Mouse (Mus musculus): ENCODE measurements at regions not wholly inside any gene's neighbourhood (a gene's known extent, or its start where the extent isn't known, plus 50 kb on each side); places are given as distances from the start of the nearest gene placed in this dataset.

GRCm38 (mm10) chr4:124190775-124191174 is 273.0 kb upstream of the 4930535I16Rik start:
- ATAC-seq (ENCODE audit: insufficient read depth, low FRiP score, low TSS enrichment) = no peak
- DNase-seq (ENCODE audit: low spot score) = no peak
- no peak overlapping the region for H3K9ac ChIP-seq (ENCODE audit: low read length)
- no peaks in the 10 kb centered on the region for H3K36me3 ChIP-seq (ENCODE audit: control insufficient read depth, insufficient read depth, low read length)
- no peak overlapping the region for H3K4me3 ChIP-seq (ENCODE audit: low read depth, low read length)
- no peaks in the 10 kb centered on the region for H3K4me1 ChIP-seq (ENCODE audit: control insufficient read depth, insufficient read depth, low read length)
- no peaks in the 10 kb centered on the region for H3K9me3 ChIP-seq (ENCODE audit: control insufficient read depth, low read length)
- no peak overlapping the region for H3K4me2 ChIP-seq (ENCODE audit: low read depth)
- WGBS = 88% methylated on average over 4 of the region's 4 CpGs
- peaks cover 1% of the 10 kb centered on the region; the same call in 1 of the 2 replicates for H3K27me3 ChIP-seq (ENCODE audit: control insufficient read depth, insufficient read depth, low read length)
- no peak overlapping the region for H3K27ac ChIP-seq (ENCODE audit: low read depth, low read length)

DNA sequence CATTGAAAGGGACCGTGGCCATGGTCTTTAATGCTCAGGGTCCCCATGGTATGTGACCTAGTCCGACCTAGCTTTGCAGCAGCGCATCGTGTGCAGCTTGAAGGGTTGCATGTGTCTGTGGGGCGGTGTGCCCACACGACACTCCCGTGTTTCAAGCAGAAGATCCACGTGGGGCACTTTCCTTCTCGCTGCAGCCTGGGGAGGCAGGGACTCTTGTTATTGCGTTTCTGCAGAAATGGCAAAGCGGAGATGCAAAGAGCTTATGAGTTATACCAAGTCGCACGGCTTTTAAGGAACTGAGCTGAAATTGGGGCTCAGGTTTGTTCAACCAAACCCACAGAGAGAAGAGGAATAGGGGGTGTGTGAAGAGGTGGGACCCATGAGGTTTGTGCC is 272.2 kb upstream of the 4930535I16Rik start:
- Histone ChIP-seq H3K4me3 (ENCODE audit: low read depth, low read length) (no peak overlapping the region), H3K27me3 (ENCODE audit: control insufficient read depth, insufficient read depth, low read length) (no peaks in the 10 kb centered on the region; the same call in 1 of the 2 replicates), H3K9ac (ENCODE audit: low read length) (no peak overlapping the region), H3K36me3 (ENCODE audit: control insufficient read depth, insufficient read depth, low read length) (no peaks in the 10 kb centered on the region), H3K4me1 (ENCODE audit: control insufficient read depth, insufficient read depth, low read length) (no peaks in the 10 kb centered on the region), H3K9me3 (ENCODE audit: control insufficient read depth, low read length) (no peaks in the 10 kb centered on the region), H3K4me2 (ENCODE audit: low read depth) (no peak overlapping the region), H3K27ac (ENCODE audit: low read depth, low read length) (no peak overlapping the region)
- DNase-seq (ENCODE audit: low spot score) = no peak
- 77% methylated on average over 13 of the region's 13 CpGs for WGBS
- no peak for ATAC-seq (ENCODE audit: insufficient read depth, low FRiP score, low TSS enrichment)

DNA sequence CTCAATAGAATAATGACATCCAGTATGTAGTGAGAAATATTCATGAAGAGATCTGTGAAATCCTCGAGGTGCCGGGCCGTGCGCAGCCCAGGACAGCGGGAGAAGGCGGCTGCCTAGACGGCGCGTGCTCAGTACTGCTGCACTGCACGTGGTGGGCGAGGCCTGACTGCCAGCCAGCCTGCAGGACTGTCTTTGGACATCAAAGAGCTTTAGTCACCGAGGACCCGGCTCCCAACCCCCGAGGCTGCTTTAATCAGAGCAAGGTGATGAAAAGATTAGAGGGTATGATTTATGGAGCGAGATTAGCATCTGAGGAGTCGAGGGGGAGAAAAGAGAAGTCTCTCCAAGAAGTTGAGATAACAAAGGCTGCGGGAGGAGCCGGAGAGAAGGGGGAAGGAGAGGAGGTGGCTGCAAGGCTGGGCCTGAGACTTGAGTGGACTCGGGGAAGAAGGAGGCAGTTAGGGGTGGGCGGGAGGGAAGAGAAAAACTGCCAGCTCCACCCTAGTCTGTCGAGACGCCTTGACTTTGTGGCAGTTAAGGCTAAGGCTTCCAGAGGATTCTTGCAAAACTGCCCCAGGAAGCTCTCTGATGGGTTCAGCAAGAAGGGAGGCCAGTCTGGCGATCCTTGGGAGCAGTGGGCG is 271.6 kb upstream of the 4930535I16Rik start:
- no peak overlapping the region for H3K4me2 ChIP-seq (ENCODE audit: low read depth)
- no peak overlapping the region for H3K27ac ChIP-seq (ENCODE audit: low read depth, low read length)
- ATAC-seq (ENCODE audit: insufficient read depth, low FRiP score, low TSS enrichment) = no peak
- H3K27me3 ChIP-seq (ENCODE audit: control insufficient read depth, insufficient read depth, low read length) = no peaks in the 10 kb centered on the region; the same call in 1 of the 2 replicates
- no peak overlapping the region for H3K4me3 ChIP-seq (ENCODE audit: low read depth, low read length)
- DNase-seq (ENCODE audit: low spot score) = no peak
- H3K36me3 ChIP-seq (ENCODE audit: control insufficient read depth, insufficient read depth, low read length) = no peaks in the 10 kb centered on the region
- 26% methylated on average over 24 of the region's 24 CpGs for WGBS
- H3K4me1 ChIP-seq (ENCODE audit: control insufficient read depth, insufficient read depth, low read length) = no peaks in the 10 kb centered on the region
- no peaks in the 10 kb centered on the region for H3K9me3 ChIP-seq (ENCODE audit: control insufficient read depth, low read length)
- no peak overlapping the region for H3K9ac ChIP-seq (ENCODE audit: low read length)

DNA sequence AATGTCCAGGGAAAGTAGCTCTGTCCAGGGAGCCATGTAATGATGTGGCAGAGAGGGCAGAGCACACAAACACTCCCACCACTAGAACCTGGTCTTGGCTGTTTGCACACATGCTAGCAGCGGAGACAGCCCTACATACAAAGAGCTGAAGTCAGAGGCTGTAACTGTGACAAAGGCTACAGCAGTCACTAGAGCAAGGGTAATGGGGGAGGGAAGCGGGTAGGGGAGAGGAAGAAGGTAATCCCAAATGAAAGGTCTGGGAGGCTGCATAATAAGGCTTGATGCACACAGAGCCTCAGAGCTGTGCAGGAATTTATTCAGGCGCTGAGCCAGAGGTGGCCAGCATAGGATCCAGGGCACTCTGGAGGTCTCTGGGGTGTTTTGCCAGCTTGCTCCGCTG is 269.3 kb upstream of the 4930535I16Rik start:
- Histone ChIP-seq H3K4me1 (ENCODE audit: control insufficient read depth, insufficient read depth, low read length) (no peaks in the 10 kb centered on the region), H3K9me3 (ENCODE audit: control insufficient read depth, low read length) (no peaks in the 10 kb centered on the region), H3K27ac (ENCODE audit: low read depth, low read length) (no peak overlapping the region), H3K36me3 (ENCODE audit: control insufficient read depth, insufficient read depth, low read length) (no peaks in the 10 kb centered on the region), H3K27me3 (ENCODE audit: control insufficient read depth, insufficient read depth, low read length) (no peaks in the 10 kb centered on the region; the same call in 1 of the 2 replicates), H3K4me2 (ENCODE audit: low read depth) (no peak overlapping the region), H3K4me3 (ENCODE audit: low read depth, low read length) (no peak overlapping the region), H3K9ac (ENCODE audit: low read length) (no peak overlapping the region)
- no peak for ATAC-seq (ENCODE audit: insufficient read depth, low FRiP score, low TSS enrichment)
- WGBS = 82% methylated on average over 4 of the region's 4 CpGs
- DNase-seq (ENCODE audit: low spot score) = no peak

DNA sequence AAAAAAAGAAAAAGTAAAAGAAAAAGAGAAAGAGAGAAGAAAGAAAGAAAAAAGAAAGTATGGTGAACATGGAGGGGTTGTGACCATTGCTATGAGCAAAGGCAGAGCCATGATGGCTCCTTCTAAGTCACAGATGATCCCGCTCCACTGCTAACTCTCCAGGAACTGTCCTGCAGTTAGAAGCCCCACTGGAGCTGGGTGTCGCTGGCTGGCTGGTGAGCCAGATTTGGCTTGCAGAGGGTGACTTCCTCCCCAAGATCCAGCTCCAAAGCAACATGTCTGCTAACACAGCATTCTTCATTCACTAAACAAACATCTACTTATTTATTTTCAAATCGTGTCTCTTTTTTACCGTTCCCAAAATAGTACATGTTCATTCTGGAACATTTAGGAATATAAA is 263.5 kb upstream of the 4930535I16Rik start:
- peaks cover 20% of the 10 kb centered on the region for H3K27me3 ChIP-seq (ENCODE audit: control insufficient read depth, insufficient read depth, low read length)
- no peaks in the 10 kb centered on the region for H3K36me3 ChIP-seq (ENCODE audit: control insufficient read depth, insufficient read depth, low read length)
- H3K27ac ChIP-seq (ENCODE audit: low read depth, low read length) = no peak overlapping the region
- H3K4me1 ChIP-seq (ENCODE audit: control insufficient read depth, insufficient read depth, low read length) = no peaks in the 10 kb centered on the region
- H3K4me3 ChIP-seq (ENCODE audit: low read depth, low read length) = no peak overlapping the region
- ATAC-seq (ENCODE audit: insufficient read depth, low FRiP score, low TSS enrichment) (no peak), DNase-seq (ENCODE audit: low spot score) (no peak)
- no peaks in the 10 kb centered on the region for H3K9me3 ChIP-seq (ENCODE audit: control insufficient read depth, low read length)
- 91% methylated on average over 4 of the region's 4 CpGs for WGBS
- no peak overlapping the region for H3K4me2 ChIP-seq (ENCODE audit: low read depth)
- H3K9ac ChIP-seq (ENCODE audit: low read length) = no peak overlapping the region

DNA sequence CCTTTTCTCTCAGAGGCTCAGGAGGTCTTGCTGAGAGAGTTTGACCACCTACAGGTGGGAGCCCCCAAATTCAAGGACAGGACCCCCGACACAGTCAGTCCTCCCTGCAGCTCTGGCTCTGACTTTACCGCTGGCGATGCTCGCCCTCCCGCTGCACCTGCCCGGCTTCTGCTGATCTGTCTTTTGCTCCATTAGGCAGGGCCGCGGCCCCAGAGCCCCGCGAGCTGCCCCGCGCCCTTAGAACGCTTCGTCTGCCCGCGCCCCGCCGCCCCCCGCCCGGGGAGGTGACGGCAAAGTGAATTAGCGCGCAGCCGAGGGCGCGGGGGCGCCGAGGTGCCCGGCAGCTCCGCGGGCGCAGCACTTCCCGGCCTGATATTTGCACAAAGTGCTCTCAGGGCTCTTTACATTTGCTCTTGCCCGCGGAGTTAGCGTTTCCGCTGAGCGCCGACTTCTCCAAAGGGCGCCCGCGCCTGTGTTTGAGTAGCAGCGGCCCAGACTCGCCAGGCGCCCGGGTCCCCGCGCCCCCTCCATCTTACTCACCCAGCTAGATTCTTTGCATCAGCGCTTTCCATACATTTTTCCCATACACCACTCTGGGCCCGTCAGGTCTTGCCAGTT is 260.7 kb upstream of the 4930535I16Rik start:
- under 1% methylated on average over 50 of the region's 50 CpGs for WGBS

GRCm38 (mm10) chr4:124175531-124175930 is 257.7 kb upstream of the 4930535I16Rik start:
- no peak overlapping the region for H3K9ac ChIP-seq (ENCODE audit: low read length)
- 63% methylated on average over 6 of the region's 6 CpGs for WGBS
- H3K4me2 ChIP-seq (ENCODE audit: low read depth) = no peak overlapping the region
- no peaks in the 10 kb centered on the region for H3K9me3 ChIP-seq (ENCODE audit: control insufficient read depth, low read length)
- DNase-seq (ENCODE audit: low spot score) (no peak), ATAC-seq (ENCODE audit: insufficient read depth, low FRiP score, low TSS enrichment) (no peak)
- H3K4me1 ChIP-seq (ENCODE audit: control insufficient read depth, insufficient read depth, low read length) = no peaks in the 10 kb centered on the region
- no peak overlapping the region for H3K27ac ChIP-seq (ENCODE audit: low read depth, low read length)
- H3K4me3 ChIP-seq (ENCODE audit: low read depth, low read length) = no peak overlapping the region
- H3K36me3 ChIP-seq (ENCODE audit: control insufficient read depth, insufficient read depth, low read length) = no peaks in the 10 kb centered on the region
- peaks cover 19% of the 10 kb centered on the region for H3K27me3 ChIP-seq (ENCODE audit: control insufficient read depth, insufficient read depth, low read length)

More for the DNA sequence above, 260.7 kb upstream of the 4930535I16Rik start:
- Histone ChIP-seq H3K36me3 (ENCODE audit: control insufficient read depth, insufficient read depth, low read length) (no peaks in the 10 kb centered on the region), H3K27me3 (ENCODE audit: control insufficient read depth, insufficient read depth, low read length) (peaks cover 20% of the 10 kb centered on the region), H3K4me3 (ENCODE audit: low read depth, low read length) (peak overlapping the region; percentile 36), H3K9me3 (ENCODE audit: control insufficient read depth, low read length) (no peaks in the 10 kb centered on the region), H3K4me2 (ENCODE audit: low read depth) (peak overlapping the region; percentile 78), H3K27ac (ENCODE audit: low read depth, low read length) (no peak overlapping the region), H3K9ac (ENCODE audit: low read length) (peak overlapping the region; percentile 53), H3K4me1 (ENCODE audit: control insufficient read depth, insufficient read depth, low read length) (no peaks in the 10 kb centered on the region)
- no peak for ATAC-seq (ENCODE audit: insufficient read depth, low FRiP score, low TSS enrichment)
- peak; percentile 64 for DNase-seq (ENCODE audit: low spot score)

DNA sequence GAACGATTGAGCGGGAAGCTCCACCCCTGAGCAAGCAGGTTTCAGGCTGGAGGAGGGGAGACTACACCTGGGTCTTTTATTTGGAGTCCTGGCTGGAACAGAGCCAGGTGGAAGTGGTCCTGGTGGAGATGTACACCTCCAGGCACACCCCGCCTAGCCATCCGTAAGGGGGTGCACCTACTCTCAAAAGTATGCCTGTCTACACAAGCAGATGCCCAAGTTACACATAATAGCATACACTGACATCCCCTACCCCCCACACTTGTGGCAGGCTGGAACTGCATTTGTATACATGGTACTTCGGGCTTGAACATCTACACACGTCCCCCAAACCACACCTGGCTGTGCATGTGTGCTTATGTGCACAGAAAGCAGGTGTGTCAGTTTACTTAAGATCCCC is 236.8 kb upstream of the 4930535I16Rik start:
- Histone ChIP-seq H3K36me3 (ENCODE audit: control insufficient read depth, insufficient read depth, low read length) (no peaks in the 10 kb centered on the region), H3K27me3 (ENCODE audit: control insufficient read depth, insufficient read depth, low read length) (no peaks in the 10 kb centered on the region), H3K4me1 (ENCODE audit: control insufficient read depth, insufficient read depth, low read length) (peaks cover 9% of the 10 kb centered on the region; the same call in 1 of the 2 replicates), H3K9me3 (ENCODE audit: control insufficient read depth, low read length) (no peaks in the 10 kb centered on the region), H3K4me3 (ENCODE audit: low read depth, low read length) (no peak overlapping the region), H3K9ac (ENCODE audit: low read length) (no peak overlapping the region), H3K27ac (ENCODE audit: low read depth, low read length) (no peak overlapping the region), H3K4me2 (ENCODE audit: low read depth) (no peak overlapping the region)
- WGBS = 90% methylated on average over 5 of the region's 6 CpGs
- ATAC-seq (ENCODE audit: insufficient read depth, low FRiP score, low TSS enrichment) (no peak), DNase-seq (ENCODE audit: low spot score) (no peak)
